Mouse (Mus musculus) kidney, adult 2 months (tissue): ENCODE results near the gene Ptprn2. TPM values are rescaled to one million over a fixed set of nuclear protein-coding genes. Genes with fewer than 3 reads are reported as not detected.

Source experiments
- DNase-seq: peaks from one replicate; pipeline ENCODE4 v3.0.0; 2021
- H3K27ac ChIP-seq: fragments of 200-500 bp; 2 replicates; pipeline ENCODE4 v1.5.1; 2012; ENCODE audit warnings: low read depth, low read length, control low read depth, inconsistent platforms; ENCODE audit not compliant: insufficient read depth
- H3K27me3 ChIP-seq: fragments of 200-500 bp; replicated peaks from 2 replicates; pipeline ENCODE4 v1.6.1; 2012; ENCODE audit warnings: mild to moderate bottlenecking, moderate library complexity, low read length, inconsistent platforms; ENCODE audit not compliant: control insufficient read depth, insufficient read depth
- H3K36me3 ChIP-seq: fragments of 200-500 bp; 2 replicates; pipeline ENCODE4 v1.6.1; 2012; ENCODE audit warnings: mild to moderate bottlenecking, moderate library complexity, low read length, inconsistent platforms; ENCODE audit not compliant: control insufficient read depth, insufficient read depth
- H3K4me1 ChIP-seq: fragments of 200-500 bp; 2 replicates; pipeline ENCODE4 v1.6.1; 2011; ENCODE audit warnings: low read length; ENCODE audit not compliant: control insufficient read depth, insufficient read depth
- H3K4me3 ChIP-seq: fragments of 200-500 bp; 2 replicates; pipeline ENCODE4 v1.5.1; 2011; ENCODE audit warnings: mild to moderate bottlenecking, low read depth, low read length, control low read depth; ENCODE audit not compliant: insufficient read depth
- CTCF ChIP-seq: fragments of 200-500 bp; conservative IDR thresholded peaks from 2 replicates; pipeline ENCODE4 v1.5.1; 2011; ENCODE audit warnings: low read depth, mild to moderate bottlenecking, control low read depth, low read length, moderate library complexity, mixed read lengths; ENCODE audit not compliant: insufficient read depth, insufficient read length
- POLR2A ChIP-seq: fragments of 200-500 bp; IDR thresholded peaks from one replicate; pipeline ENCODE4 v1.6.1; 2011; ENCODE audit warnings: low read depth, low read length, control low read depth
- WGBS: fragments of 180-500 bp; shearing (Covaris S2); methylation state at CpG from one replicate; pipeline ENCODE4 v1.1.7; 2018; 5-methylcytosine and 5-hydroxymethylcytosine counted together
- polyA plus RNA-seq: library from polyadenylated mRNA; depleted of rRNA; stranded (reverse); fragments of >200 nt; gene quantifications from 2 replicates; pipeline ENCODE4 v1.2.3, GENCODE M21; 2012

The Ptprn2 gene
- polyA plus RNA-seq, 1 experiment = 0.91 TPM

DNA sequence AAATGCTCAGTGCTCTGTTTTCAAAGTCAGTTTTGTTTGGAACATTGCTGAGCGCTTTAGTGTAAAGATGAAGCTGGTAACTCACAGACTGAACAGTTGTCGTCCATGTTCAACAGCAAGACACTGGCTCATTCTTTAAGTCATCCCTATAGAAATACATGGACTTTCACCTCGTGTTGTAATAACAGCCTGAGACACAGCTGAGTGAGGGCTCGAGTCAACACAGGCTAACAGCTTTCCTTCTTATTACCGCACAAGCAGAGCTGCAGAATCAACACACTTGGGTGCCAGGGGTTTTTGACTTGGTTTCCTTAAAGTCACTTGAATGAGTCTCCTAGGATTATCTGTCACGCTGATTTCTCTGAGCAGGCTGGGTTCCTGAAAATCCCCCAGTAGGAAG, 744.8 kb downstream of the Ptprn2 start:
- Histone ChIP-seq H3K36me3 (no peaks in the 10 kb centered on the region), H3K4me3 (no peak overlapping the region), H3K27ac (no peak overlapping the region), H3K4me1 (no peaks in the 10 kb centered on the region), H3K27me3 (no peaks in the 10 kb centered on the region)
- TF ChIP-seq POLR2A (no peak), CTCF (no peak)
- 83% methylated on average over 6 of the region's 6 CpGs for WGBS
- no peak for DNase-seq

DNA sequence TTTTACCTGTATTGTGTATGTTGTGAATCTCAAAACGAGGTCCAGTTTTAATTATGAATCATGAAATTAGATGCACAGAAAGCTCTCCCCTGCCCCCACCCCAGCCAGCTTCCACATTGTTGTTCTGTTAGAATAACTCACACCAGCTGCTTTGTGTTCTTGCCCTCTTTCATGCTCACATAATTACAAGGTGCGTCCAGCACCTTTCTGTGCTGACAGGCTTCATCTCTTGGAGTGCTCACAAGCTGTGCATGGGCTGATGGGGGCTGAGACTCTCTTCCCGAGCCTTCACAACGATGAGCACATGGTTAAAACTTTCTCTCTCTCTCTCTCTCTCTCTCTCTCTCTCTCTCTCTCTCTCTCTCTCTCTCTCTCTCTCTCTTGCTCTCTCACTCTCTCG, 746.3 kb downstream of the Ptprn2 start:
- 70% methylated on average over 5 of the region's 5 CpGs for WGBS

DNA sequence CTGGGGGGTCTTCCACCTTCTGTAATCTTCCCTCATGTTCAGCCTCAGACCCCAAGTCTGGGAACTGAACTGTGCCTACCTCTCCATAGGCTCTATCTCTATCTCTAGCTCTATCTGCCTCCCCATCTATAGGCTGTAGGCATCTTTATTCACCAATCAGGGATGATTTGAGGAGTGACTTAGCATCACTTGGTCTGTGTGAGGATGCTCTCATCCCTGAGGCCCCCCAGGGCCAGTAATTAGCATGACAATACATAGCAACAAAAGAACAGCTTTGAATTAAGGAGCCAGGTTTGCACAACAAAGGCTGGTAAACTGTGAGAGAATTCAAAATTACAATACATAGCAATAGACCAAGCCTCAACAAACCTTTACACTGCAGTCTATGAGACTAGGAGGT, 749.6 kb downstream of the Ptprn2 start:
- no peaks in the 10 kb centered on the region for H3K27me3 ChIP-seq
- TF ChIP-seq CTCF = no peak
- TF ChIP-seq POLR2A = no peak
- no peak overlapping the region for H3K27ac ChIP-seq
- H3K36me3 ChIP-seq = no peaks in the 10 kb centered on the region
- no peak for DNase-seq
- no peak overlapping the region for H3K4me3 ChIP-seq
- no peaks in the 10 kb centered on the region for H3K4me1 ChIP-seq

More for the DNA sequence above, 746.3 kb downstream of the Ptprn2 start:
- no peak for TF ChIP-seq CTCF
- TF ChIP-seq POLR2A = no peak
- no peaks in the 10 kb centered on the region for H3K4me1 ChIP-seq
- H3K36me3 ChIP-seq = no peaks in the 10 kb centered on the region
- H3K4me3 ChIP-seq = no peak overlapping the region
- H3K27ac ChIP-seq = no peak overlapping the region
- H3K27me3 ChIP-seq = no peaks in the 10 kb centered on the region
- DNase-seq = no peak

DNA sequence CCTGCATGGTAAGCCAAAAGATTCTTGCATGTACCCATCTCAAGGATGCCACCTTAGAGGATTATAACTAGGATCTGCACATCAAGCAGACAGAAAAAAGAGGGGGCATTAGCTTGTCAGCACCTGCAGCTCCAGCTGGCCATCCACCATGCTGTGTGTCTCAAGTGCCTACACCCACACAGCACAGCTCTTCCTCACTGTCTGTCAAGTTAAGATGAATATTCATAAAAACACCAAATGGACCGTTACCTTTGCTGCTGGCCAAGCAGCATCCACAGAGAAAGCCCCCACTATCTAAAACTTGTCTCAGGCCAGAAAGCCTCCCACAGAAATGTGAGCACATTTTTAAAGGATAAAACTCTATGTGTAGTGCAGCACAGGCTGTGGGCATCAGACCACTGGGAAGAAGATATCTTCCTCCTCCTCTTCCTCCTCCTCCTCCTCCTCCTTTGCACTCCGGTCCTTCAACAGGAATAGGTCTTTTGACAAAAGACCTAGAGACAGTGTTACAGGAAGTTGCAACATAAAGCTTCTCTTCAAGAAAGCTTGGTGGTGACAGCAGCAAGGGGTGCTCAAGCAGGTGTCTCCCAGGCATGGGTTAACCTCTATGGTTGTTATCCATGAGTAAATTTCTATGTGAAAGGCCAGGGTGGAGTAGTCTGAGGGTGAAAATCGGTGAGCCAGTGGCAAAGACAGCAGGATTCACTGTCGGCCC, 750.7 kb downstream of the Ptprn2 start:
- Histone ChIP-seq H3K4me1 (no peaks in the 10 kb centered on the region), H3K27me3 (no peaks in the 10 kb centered on the region), H3K4me3 (no peak overlapping the region), H3K36me3 (no peaks in the 10 kb centered on the region), H3K27ac (no peak overlapping the region)
- no peak for DNase-seq
- TF ChIP-seq CTCF (no peak), POLR2A (no peak)
- 51% methylated on average over 4 of the region's 4 CpGs for WGBS

DNA sequence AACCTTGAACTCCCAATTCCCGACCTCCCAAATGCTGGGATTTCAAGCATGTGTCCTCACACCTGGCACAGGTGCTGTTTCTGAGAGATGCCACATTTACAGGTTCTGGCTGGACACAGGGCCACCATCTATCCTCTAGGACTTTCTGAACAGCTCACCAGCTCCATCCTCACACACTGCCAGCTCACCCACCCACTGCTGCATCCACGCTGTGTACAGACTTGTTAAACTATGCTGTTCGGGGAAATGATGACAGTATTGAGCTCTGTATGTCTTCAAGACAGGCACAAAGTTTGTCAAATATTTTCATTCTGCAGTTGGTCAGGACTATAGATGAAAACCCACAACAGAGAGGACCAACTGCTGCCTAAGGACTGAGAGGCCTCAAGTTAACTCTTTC, 751.5 kb downstream of the Ptprn2 start:
- WGBS = 87% methylated on average over 3 of the region's 3 CpGs
- no peak overlapping the region for H3K27ac ChIP-seq
- H3K27me3 ChIP-seq = no peaks in the 10 kb centered on the region
- no peaks in the 10 kb centered on the region for H3K4me1 ChIP-seq
- H3K4me3 ChIP-seq = no peak overlapping the region
- no peak for DNase-seq
- no peaks in the 10 kb centered on the region for H3K36me3 ChIP-seq
- TF ChIP-seq CTCF (no peak), POLR2A (no peak)

DNA sequence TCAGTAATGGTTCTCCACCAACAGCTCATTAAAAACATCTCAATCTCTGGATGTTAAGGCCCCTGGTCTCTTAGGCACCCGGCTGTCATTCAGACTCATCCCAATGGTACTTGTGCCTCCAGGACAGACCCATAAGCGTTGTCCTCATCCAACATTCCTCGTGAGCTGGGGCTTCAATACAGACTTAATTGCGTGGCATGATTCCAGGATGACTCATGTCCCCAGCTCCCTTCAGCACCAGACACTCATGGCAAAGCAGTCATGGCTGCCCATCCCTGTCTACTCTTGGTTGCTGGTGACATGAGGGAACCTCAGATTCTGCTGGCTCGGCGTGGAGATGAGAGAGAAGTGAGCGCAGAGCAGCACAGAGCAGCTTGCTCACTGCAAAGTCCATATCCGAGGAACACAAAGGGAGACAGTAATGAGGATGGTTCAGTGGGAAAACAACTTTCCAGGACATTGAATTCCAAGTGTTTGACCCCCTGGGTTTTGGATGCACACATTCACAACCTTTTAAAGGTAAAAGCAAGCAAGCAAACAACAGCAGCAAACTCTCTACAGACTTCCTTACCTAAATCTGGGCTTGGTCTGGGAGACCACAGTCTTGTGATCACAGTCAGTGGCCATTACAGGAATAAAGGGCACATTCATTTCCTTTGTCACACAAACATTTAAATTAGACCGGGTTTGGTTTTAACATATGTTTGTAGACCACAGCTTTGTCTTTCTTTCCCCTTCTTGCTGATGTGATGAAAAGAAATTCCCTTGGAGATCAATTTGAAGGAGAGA, 754.6 kb downstream of the Ptprn2 start:
- TF ChIP-seq CTCF = no peak
- TF ChIP-seq POLR2A = no peak
- Histone ChIP-seq H3K4me3 (no peak overlapping the region), H3K36me3 (no peaks in the 10 kb centered on the region), H3K27me3 (no peaks in the 10 kb centered on the region), H3K27ac (no peak overlapping the region), H3K4me1 (no peaks in the 10 kb centered on the region)
- WGBS = 70% methylated on average over 9 of the region's 9 CpGs
- DNase-seq = no peak

DNA sequence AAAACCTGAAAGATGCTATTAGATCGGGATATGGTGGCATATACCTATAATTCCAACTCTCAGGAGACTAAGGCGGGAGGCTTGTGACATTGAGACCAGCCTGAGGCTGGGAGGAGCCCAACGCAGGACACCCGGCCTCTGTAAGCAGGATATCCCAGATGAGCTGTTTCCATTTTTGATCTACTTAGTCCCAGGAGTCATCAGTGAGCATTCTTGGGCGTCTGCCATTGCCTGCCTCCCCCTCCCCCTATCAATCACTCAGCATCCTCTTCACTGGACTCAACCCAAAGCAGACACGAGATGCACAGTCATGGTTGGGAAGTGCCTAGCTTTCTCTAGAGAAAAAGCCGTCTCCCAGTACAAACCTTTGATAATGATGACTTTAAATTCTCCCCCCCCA, 756.7 kb downstream of the Ptprn2 start:
- TF ChIP-seq CTCF (no peak), POLR2A (no peak)
- Histone ChIP-seq H3K27me3 (no peaks in the 10 kb centered on the region), H3K4me1 (no peaks in the 10 kb centered on the region), H3K27ac (no peak overlapping the region), H3K36me3 (no peaks in the 10 kb centered on the region), H3K4me3 (no peak overlapping the region)
- peak; percentile 85 for DNase-seq
- 48% methylated on average over 7 of the region's 7 CpGs for WGBS
